Mouse (Mus musculus): ENCODE results near the gene Tmc3. TPM values are rescaled to one million over a fixed set of nuclear protein-coding genes. Genes with fewer than 3 reads are reported as not detected.

Tmc3 gene
- 0.67 and 0.69 TPM in 2 replicates for polyA plus RNA-seq (2012; ENCODE audit: insufficient read depth, insufficient read length, missing spikeins)

DNA sequence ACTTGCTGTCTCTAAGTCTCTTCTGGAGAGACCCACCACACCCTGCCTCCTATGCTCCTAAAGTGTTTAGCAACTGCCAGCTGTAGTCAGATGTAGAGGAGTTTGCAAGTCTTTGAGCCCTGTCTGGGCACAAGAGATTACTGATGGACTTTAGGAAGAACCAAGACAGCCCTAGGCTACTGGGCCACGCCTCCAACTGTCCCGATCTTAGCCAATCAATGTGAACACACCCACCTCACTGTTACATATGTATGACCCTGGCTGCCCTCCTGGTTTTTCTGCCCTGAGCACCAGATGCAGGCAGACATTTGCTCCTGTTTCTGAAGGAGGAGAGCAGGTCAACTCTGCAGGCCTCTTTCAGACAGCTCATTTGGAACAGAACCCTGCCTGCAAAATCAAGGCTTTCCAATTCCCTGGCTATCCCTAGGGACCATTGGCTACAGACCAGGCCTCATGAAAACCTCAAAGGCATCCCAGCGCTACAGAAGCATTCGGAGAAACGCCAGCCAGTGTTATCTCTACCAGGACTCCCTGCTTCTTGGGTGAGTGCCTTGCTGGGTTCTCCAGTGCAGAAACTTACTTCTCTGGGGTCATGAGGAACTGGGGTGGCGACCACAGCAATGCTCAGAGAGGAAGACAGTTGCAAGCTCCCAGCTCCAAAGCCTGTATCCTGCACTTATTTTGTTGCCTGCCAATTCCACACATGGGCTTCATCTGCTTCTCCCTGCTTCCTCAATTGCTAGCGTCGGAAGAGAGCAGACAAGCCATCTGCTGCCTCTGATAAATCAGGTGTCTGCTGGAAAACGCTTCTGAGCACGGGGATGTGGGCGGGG is at the start of gene Tmc3:
Gene Tmc3, plus strand, starts transcription at position 289 of the 833 bp plus-strand sequence.
- no peak within 1 kb of the TSS for H3K4me3 ChIP-seq (ENCODE audit: insufficient read depth, low read length)
- H3K4me1 ChIP-seq (ENCODE audit: control insufficient read depth, insufficient read depth, low read length) = peaks cover 12% of the 10 kb centered on the region
- no peak for TF ChIP-seq CTCF (IDR thresholded peaks at IDR 0.05; ENCODE audit: low read depth, low read length)
- TF ChIP-seq POLR2A (IDR thresholded peaks at IDR 0.05; ENCODE audit: borderline replicate concordance, low read depth, low read length) = no peak
- no peak within 1 kb of the TSS for H3K27ac ChIP-seq (ENCODE audit: insufficient read depth, low read depth, low read length)

DNA sequence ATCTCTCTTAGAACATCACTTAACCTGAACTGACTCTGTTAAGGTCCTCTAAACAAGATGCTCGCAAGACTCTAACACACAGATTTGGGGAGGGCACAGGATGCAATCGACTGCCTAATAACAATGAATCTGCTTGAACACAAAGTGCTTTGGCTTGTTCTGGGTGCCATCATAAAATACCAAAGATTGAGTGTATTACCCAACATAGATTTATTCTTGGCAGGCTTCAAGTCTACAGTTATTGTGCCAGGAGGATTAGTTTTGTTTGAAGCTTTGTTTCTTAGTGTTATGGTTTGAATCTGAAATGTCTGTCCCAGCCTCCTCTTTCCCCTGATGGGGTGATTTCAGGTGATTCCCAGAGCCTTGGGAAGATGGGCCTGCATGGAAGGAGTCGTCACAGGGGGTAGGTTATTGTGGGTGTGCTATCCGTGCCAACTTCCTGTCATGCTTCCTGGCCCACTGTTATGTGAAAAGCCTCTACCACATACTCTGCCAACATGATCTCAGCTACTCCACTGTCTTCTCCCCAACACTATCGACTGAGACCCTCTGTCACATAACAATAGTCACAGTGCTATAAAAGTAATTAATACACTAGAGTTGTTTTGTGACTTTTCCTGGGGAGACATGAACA is 43.1 kb upstream of the Tmc3 start:
- Histone ChIP-seq H3K4me3 (ENCODE audit: insufficient read depth, low read length) (no peak overlapping the region), H3K27ac (ENCODE audit: insufficient read depth, low read depth, low read length) (no peak overlapping the region), H3K4me1 (ENCODE audit: control insufficient read depth, insufficient read depth, low read length) (peaks cover 3% of the 10 kb centered on the region; the same call in 1 of the 2 replicates)
- TF ChIP-seq CTCF (IDR thresholded peaks at IDR 0.05; ENCODE audit: low read depth, low read length) (no peak), POLR2A (IDR thresholded peaks at IDR 0.05; ENCODE audit: borderline replicate concordance, low read depth, low read length) (no peak)

DNA sequence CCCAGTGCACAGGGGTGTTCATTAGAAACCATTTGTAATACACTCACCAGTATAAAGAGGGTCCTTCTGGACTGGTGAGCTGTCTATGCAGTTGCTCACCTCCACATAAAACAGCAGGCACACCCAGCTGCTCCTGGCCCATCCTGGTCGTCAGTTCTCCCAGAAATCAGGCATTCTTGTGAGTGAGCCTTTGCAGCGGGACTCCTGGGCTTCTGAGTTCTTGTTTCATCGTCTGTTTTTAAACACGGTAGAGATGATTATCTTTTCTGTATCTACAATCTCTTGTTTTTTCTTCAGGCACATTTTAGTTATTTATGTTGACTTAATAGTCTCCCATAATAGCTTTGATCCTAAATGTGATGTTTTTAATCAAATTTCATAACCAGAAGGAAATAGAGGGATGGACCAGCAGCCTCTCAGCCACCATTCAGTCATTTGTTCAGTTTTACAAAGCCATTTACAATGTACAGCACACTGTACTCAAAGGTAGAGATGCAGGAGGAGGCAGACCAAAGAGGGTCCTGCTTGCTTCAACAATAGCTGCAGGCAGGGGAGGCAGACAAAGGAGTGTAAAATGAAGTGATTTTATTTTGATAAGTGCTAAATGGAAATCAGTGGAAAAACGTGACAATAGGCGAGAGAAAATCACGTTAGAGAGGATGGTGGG is 35.9 kb upstream of the Tmc3 start:
- Histone ChIP-seq H3K4me3 (ENCODE audit: insufficient read depth, low read length) (no peak overlapping the region), H3K4me1 (ENCODE audit: control insufficient read depth, insufficient read depth, low read length) (peaks cover 6% of the 10 kb centered on the region; the same call in 1 of the 2 replicates), H3K27ac (ENCODE audit: insufficient read depth, low read depth, low read length) (no peak overlapping the region)
- no peak for TF ChIP-seq CTCF (IDR thresholded peaks at IDR 0.05; ENCODE audit: low read depth, low read length)
- no peak for TF ChIP-seq POLR2A (IDR thresholded peaks at IDR 0.05; ENCODE audit: borderline replicate concordance, low read depth, low read length)

DNA sequence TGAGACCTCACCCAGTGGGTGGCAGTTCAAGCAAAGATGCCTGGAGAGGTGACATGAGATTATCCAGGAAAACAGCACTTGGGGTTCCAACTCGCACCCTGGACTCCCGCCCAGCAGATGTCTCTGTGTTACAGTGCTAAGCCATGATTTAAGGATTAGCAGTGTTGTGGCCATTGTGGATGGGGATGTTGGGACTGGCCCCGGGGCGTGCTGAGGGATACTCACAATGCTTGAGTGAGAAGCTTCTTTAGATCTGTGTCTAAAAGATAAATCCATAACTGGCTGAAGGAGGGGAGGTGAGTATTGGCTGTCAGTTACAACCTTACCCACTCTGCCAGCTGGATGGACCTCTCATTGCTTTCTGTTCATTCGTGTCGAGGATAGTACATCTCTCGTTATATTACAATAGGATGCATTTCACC is 35.4 kb upstream of the Tmc3 start:
- no peak overlapping the region for H3K4me3 ChIP-seq (ENCODE audit: insufficient read depth, low read length)
- TF ChIP-seq CTCF (IDR thresholded peaks at IDR 0.05; ENCODE audit: low read depth, low read length) (no peak), POLR2A (IDR thresholded peaks at IDR 0.05; ENCODE audit: borderline replicate concordance, low read depth, low read length) (no peak)
- peaks cover 8% of the 10 kb centered on the region; the same call in 1 of the 2 replicates for H3K4me1 ChIP-seq (ENCODE audit: control insufficient read depth, insufficient read depth, low read length)
- H3K27ac ChIP-seq (ENCODE audit: insufficient read depth, low read depth, low read length) = no peak overlapping the region

- TF ChIP-seq POLR2A (IDR thresholded peaks at IDR 0.05; ENCODE audit: borderline replicate concordance, low read depth, low read length) (no peak), CTCF (IDR thresholded peaks at IDR 0.05; ENCODE audit: low read depth, low read length) (no peak)
- Histone ChIP-seq H3K4me1 (ENCODE audit: control insufficient read depth, insufficient read depth, low read length) (peaks cover 11% of the 10 kb centered on the region; the same call in 1 of the 2 replicates), H3K4me3 (ENCODE audit: insufficient read depth, low read length) (no peak overlapping the region), H3K27ac (ENCODE audit: insufficient read depth, low read depth, low read length) (no peak overlapping the region)
Measured at GRCm38 (mm10) chr7:83549951-83550407, 34.7 kb upstream of the Tmc3 start.

GRCm38 (mm10) chr7:83554477-83554876 is 30.2 kb upstream of the Tmc3 start:
- TF ChIP-seq POLR2A (IDR thresholded peaks at IDR 0.05; ENCODE audit: borderline replicate concordance, low read depth, low read length) = no peak
- no peak for TF ChIP-seq CTCF (IDR thresholded peaks at IDR 0.05; ENCODE audit: low read depth, low read length)
- Histone ChIP-seq H3K4me3 (ENCODE audit: insufficient read depth, low read length) (no peak overlapping the region), H3K4me1 (ENCODE audit: control insufficient read depth, insufficient read depth, low read length) (peaks cover 31% of the 10 kb centered on the region), H3K27ac (ENCODE audit: insufficient read depth, low read depth, low read length) (no peak overlapping the region)

DNA sequence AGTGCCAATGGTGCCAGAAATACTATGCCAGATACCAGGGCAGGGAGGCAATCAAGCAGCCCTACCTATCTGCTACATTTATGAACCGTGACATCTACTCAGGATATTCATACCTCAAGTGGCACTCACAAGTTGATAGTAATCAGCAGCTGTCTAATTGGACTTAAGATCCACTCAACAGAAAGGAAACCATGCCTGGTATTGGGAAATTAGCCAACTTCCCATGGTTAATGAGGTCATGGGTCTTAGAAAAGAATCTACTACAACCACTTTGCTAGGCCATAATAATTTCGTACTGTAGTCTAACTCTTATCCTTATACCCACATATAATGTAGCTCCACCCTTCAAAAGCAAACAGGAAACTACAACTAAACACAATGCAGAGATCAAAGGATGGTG is 28.2 kb upstream of the Tmc3 start:
- no peak overlapping the region for H3K4me3 ChIP-seq (ENCODE audit: insufficient read depth, low read length)
- TF ChIP-seq CTCF (IDR thresholded peaks at IDR 0.05; ENCODE audit: low read depth, low read length) = no peak
- TF ChIP-seq POLR2A (IDR thresholded peaks at IDR 0.05; ENCODE audit: borderline replicate concordance, low read depth, low read length) = no peak
- no peak overlapping the region for H3K27ac ChIP-seq (ENCODE audit: insufficient read depth, low read depth, low read length)
- peaks cover 37% of the 10 kb centered on the region for H3K4me1 ChIP-seq (ENCODE audit: control insufficient read depth, insufficient read depth, low read length)

DNA sequence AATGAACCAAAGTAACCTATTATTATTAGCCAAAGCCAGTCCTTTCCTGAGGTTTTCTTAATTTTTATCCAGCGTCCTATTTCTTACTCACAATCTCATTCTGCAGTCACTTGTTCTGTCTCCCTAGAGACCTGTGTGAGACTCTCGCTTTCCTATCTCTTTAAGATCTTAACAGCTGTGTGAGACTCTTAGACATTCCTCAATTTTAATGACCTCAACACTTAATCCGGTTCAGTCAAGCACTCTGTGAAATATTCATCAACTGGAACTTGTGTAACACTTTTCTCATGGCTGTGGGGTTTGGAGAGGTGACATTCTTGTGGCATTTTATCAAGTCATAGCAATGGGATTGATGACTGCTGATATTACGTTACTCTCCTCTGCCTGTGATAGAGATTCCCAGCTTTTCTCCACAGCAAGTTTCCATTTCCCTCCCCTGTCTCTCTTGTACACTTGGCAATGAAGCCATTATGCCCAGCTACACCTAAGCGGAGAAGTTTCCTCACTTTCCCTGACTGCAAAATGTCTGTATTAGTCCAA is 25.9 kb upstream of the Tmc3 start:
- H3K27ac ChIP-seq (ENCODE audit: insufficient read depth, low read depth, low read length) = no peak overlapping the region
- H3K4me1 ChIP-seq (ENCODE audit: control insufficient read depth, insufficient read depth, low read length) = peaks cover 34% of the 10 kb centered on the region
- H3K4me3 ChIP-seq (ENCODE audit: insufficient read depth, low read length) = no peak overlapping the region
- TF ChIP-seq POLR2A (IDR thresholded peaks at IDR 0.05; ENCODE audit: borderline replicate concordance, low read depth, low read length) (no peak), CTCF (IDR thresholded peaks at IDR 0.05; ENCODE audit: low read depth, low read length) (no peak)

DNA sequence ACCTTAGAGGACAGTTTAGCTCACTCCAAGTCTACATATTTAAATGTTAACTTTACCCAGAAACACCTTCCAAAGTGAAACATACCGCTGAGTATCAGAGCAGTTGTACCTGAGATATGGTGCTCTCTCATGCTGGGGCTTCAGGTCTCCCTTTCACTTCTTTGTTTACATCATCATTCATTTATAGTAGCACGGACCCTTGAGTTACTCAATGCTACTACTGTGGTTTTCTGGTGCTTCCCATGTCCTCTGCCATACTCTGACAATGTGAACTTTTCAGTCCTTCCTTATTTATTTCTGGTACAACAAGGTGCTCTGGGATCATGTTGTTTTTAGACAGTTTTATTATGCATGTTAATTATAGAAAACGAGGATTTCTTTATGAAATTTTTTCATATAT is 25.2 kb upstream of the Tmc3 start:
- H3K4me3 ChIP-seq (ENCODE audit: insufficient read depth, low read length) = no peak overlapping the region
- peaks cover 33% of the 10 kb centered on the region for H3K4me1 ChIP-seq (ENCODE audit: control insufficient read depth, insufficient read depth, low read length)
- TF ChIP-seq POLR2A (IDR thresholded peaks at IDR 0.05; ENCODE audit: borderline replicate concordance, low read depth, low read length) (no peak), CTCF (IDR thresholded peaks at IDR 0.05; ENCODE audit: low read depth, low read length) (no peak)
- H3K27ac ChIP-seq (ENCODE audit: insufficient read depth, low read depth, low read length) = no peak overlapping the region

All from bone marrow macrophage, adult 2 months (primary cell).